15 mouse cellular contexts compared by ENCODE assay signal in the genomic region with DNA sequence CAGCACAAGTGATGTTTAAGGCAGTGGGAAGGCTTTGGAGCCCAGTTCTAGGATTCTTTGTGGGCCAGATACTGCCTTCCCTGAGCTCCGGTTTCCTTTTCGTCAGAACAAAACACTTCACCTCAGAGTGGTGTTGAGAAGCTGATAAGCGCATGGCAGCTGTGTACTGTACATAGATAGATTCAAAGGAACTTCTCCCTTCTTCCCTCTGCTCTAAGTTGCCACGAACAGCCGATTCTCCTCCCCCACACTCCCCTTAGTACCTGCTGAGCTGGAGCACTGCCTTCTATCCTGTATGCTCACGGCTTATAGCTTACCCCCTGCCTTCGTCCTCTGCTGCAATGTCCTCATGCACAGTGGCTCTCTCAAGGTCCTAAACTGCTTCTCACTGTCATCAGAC. TPM values are rescaled to one million over a fixed set of nuclear protein-coding genes. Genes with fewer than 3 reads are reported as not detected.
A peak's percentile ranks its signal among the peaks of the same experiment; 100 is the strongest.
DNase-seq lines count a peak whose midpoint lies in the region; ATAC-seq and TF ChIP-seq lines count a peak whose summit lies in the region.
"Had no signal": no experiment of that assay in that cellular context is flagged by ENCODE, and none has a peak within 500 bp of the region (broad histone marks: within the 10 kb centered on the region; RNA-seq: fewer than 3 reads in every experiment).

No protein-coding gene starts in this region.

- no peak overlapping the region for H3K9ac ChIP-seq in forebrain, embryonic 14.5 days (ENCODE audit: low read length)
- no peak overlapping the region for H3K9ac ChIP-seq in forebrain, embryonic 11.5 days (ENCODE audit: low read length)
- H3K9ac ChIP-seq in hindbrain, embryonic 11.5 days (ENCODE audit: low read depth, low read length), result no peak overlapping the region
- no peak overlapping the region for H3K9ac ChIP-seq in hindbrain, embryonic 14.5 days
- H3K9ac ChIP-seq in MEL (ENCODE audit: control insufficient read depth, low read depth, low read length, poor library complexity, severe bottlenecking), result no peak overlapping the region
- no peak overlapping the region for H3K9ac ChIP-seq in intestine, postnatal 0 days (ENCODE audit: low read depth, low read length)

- no peaks in the 10 kb centered on the region for H3K79me2 ChIP-seq in MEL (ENCODE audit: control insufficient read depth, insufficient read depth, low read length, poor library complexity)

- TF ChIP-seq RAD21 in MEL (IDR thresholded peaks at IDR 0.05; ENCODE audit: low read depth, low read length), result no peak

- peak overlapping the region; percentile 39; the same call in 1 of the 2 replicates for H3K27ac ChIP-seq in forebrain, embryonic 14.5 days (ENCODE audit: low read depth, low read length)
- H3K27ac ChIP-seq in forebrain, embryonic 11.5 days (ENCODE audit: low read depth, low read length), result no peak overlapping the region
- H3K27ac ChIP-seq in hindbrain, embryonic 11.5 days (ENCODE audit: low read depth, low read length), result 0 out of 2 replicates have a peak overlapping the region, but pooled peaks have one; percentile 10
- no peak overlapping the region for H3K27ac ChIP-seq in hindbrain, embryonic 14.5 days
- H3K27ac ChIP-seq in MEL (ENCODE audit: control insufficient read depth, low read depth, low read length), result peak overlapping the region; percentile 26; the same call in 1 of the 2 replicates
- H3K27ac ChIP-seq in intestine, postnatal 0 days (ENCODE audit: low read depth, low read length), result peak overlapping the region; percentile 89
- H3K27ac ChIP-seq: macrophage had no signal

- peaks cover 12% of the 10 kb centered on the region; the same call in 1 of the 2 replicates for H3K4me1 ChIP-seq in forebrain, embryonic 14.5 days (ENCODE audit: control insufficient read depth, insufficient read depth, low read length)
- H3K4me1 ChIP-seq in forebrain, embryonic 11.5 days (replicated peaks; ENCODE audit: control insufficient read depth, insufficient read depth, low read length), result no peaks in the 10 kb centered on the region; the same call in 1 of the 2 replicates
- H3K4me1 ChIP-seq in hindbrain, embryonic 11.5 days (replicated peaks; ENCODE audit: control insufficient read depth, insufficient read depth, low read length), result no peaks in the 10 kb centered on the region
- H3K4me1 ChIP-seq in hindbrain, embryonic 14.5 days (replicated peaks; ENCODE audit: control insufficient read depth, insufficient read depth, low read length), result peaks cover 21% of the 10 kb centered on the region
- H3K4me1 ChIP-seq in MEL (ENCODE audit: control insufficient read depth in 1 of 2, insufficient read depth in 2 of 2, low read length in 2 of 2), result peaks cover 2 to 15% of the 10 kb centered on the region in 2 experiments; a peak in 3 of 4 replicates
- no peaks in the 10 kb centered on the region; the same call in 1 of the 2 replicates for H3K4me1 ChIP-seq in intestine, postnatal 0 days (replicated peaks; ENCODE audit: control insufficient read depth, insufficient read depth, low read length)

- no peaks in the 10 kb centered on the region for H3K27me3 ChIP-seq in forebrain, embryonic 14.5 days (replicated peaks; ENCODE audit: control insufficient read depth, insufficient read depth, low read length)
- H3K27me3 ChIP-seq in forebrain, embryonic 11.5 days (ENCODE audit: control insufficient read depth, insufficient read depth, low read length), result no peaks in the 10 kb centered on the region
- no peaks in the 10 kb centered on the region for H3K27me3 ChIP-seq in hindbrain, embryonic 11.5 days (ENCODE audit: control insufficient read depth, insufficient read depth, low read length)
- H3K27me3 ChIP-seq in hindbrain, embryonic 14.5 days (ENCODE audit: control insufficient read depth, insufficient read depth, low read length), result no peaks in the 10 kb centered on the region
- H3K27me3 ChIP-seq in MEL (ENCODE audit: control insufficient read depth in 1 of 2, insufficient read depth in 2 of 2, low read length in 2 of 2), result no peaks in the 10 kb centered on the region
- no peaks in the 10 kb centered on the region for H3K27me3 ChIP-seq in intestine, postnatal 0 days (replicated peaks; ENCODE audit: control insufficient read depth, insufficient read depth, low read length)

- 62% methylated on average over 7 of the region's 7 CpGs for WGBS in forebrain, embryonic 14.5 days
- WGBS in forebrain, embryonic 11.5 days, result 59% methylated on average over 7 of the region's 7 CpGs
- 68% methylated on average over 7 of the region's 7 CpGs for WGBS in hindbrain, embryonic 11.5 days
- WGBS in hindbrain, embryonic 14.5 days, result 63% methylated on average over 7 of the region's 7 CpGs
- 70% methylated on average over 7 of the region's 7 CpGs for WGBS in intestine, postnatal 0 days

- peak; percentile 69 to 74 for TF ChIP-seq EP300 in MEL (IDR thresholded peaks at IDR 0.05; ENCODE audit: low read depth in 1 of 2, low read length in 2 of 2)

- no peak for DNase-seq in forebrain, embryonic 14.5 days (ENCODE audit: low spot score)
- DNase-seq in forebrain, embryonic 11.5 days (ENCODE audit: low spot score), result no peak
- DNase-seq in hindbrain, embryonic 11.5 days (ENCODE audit: low spot score), result no peak
- DNase-seq in hindbrain, embryonic 14.5 days (ENCODE audit: low spot score), result no peak
- DNase-seq in MEL (ENCODE audit: low read depth, low spot score), result peak; percentile 78
- DNase-seq in urinary bladder, postnatal 4 days (ENCODE audit: low spot score in 2 of 2), result no peak
- no peak for DNase-seq in kidney, postnatal 4 days
- DNase-seq: cerebellum, adult 9-11 months; gastrocnemius, postnatal 25 days; kidney, adult 9 months; thymus, postnatal 14 days had no signal

- no peaks in the 10 kb centered on the region for H3K9me3 ChIP-seq in forebrain, embryonic 14.5 days (replicated peaks; ENCODE audit: control insufficient read depth, low read length)
- no peaks in the 10 kb centered on the region for H3K9me3 ChIP-seq in forebrain, embryonic 11.5 days (ENCODE audit: control insufficient read depth, low read length)
- no peaks in the 10 kb centered on the region for H3K9me3 ChIP-seq in hindbrain, embryonic 11.5 days (ENCODE audit: control insufficient read depth, low read length)
- no peaks in the 10 kb centered on the region for H3K9me3 ChIP-seq in hindbrain, embryonic 14.5 days (ENCODE audit: control insufficient read depth, low read length)
- H3K9me3 ChIP-seq in MEL (replicated peaks; ENCODE audit: insufficient read depth, low read length), result no peaks in the 10 kb centered on the region
- no peaks in the 10 kb centered on the region for H3K9me3 ChIP-seq in intestine, postnatal 0 days (ENCODE audit: control insufficient read depth)

- no peak overlapping the region for H3K4me3 ChIP-seq in forebrain, embryonic 14.5 days (ENCODE audit: low read depth, low read length)
- no peak overlapping the region for H3K4me3 ChIP-seq in forebrain, embryonic 11.5 days (ENCODE audit: low read depth, low read length)
- no peak overlapping the region for H3K4me3 ChIP-seq in hindbrain, embryonic 11.5 days (ENCODE audit: low read depth, low read length)
- no peak overlapping the region for H3K4me3 ChIP-seq in hindbrain, embryonic 14.5 days (replicated peaks; ENCODE audit: low read length)
- no peak overlapping the region for H3K4me3 ChIP-seq in MEL (ENCODE audit: control insufficient read depth in 1 of 2, insufficient read depth in 1 of 2, low read depth in 2 of 2, low read length in 2 of 2)
- no peak overlapping the region for H3K4me3 ChIP-seq in intestine, postnatal 0 days (ENCODE audit: low read depth, low read length)

- TF ChIP-seq CTCF in MEL (IDR thresholded peaks at IDR 0.05 in 2 of 3, conservative IDR thresholded peaks at IDR 0.05 in 1 of 3; ENCODE audit: control insufficient read depth in 1 of 3, insufficient read depth in 1 of 3, low read depth in 2 of 3, low read length in 3 of 3, poor library complexity in 1 of 3, severe bottlenecking in 1 of 3), result no peak
- TF ChIP-seq CTCF in intestine, postnatal 0 days (IDR thresholded peaks at IDR 0.05; ENCODE audit: low read depth), result no peak

- no peak overlapping the region for H3K4me2 ChIP-seq in forebrain, embryonic 14.5 days (ENCODE audit: low read length)
- H3K4me2 ChIP-seq in forebrain, embryonic 11.5 days (ENCODE audit: low read depth, low read length, severe bottlenecking), result no peak overlapping the region
- no peak overlapping the region for H3K4me2 ChIP-seq in hindbrain, embryonic 11.5 days (replicated peaks; ENCODE audit: low read depth, low read length)
- no peak overlapping the region for H3K4me2 ChIP-seq in hindbrain, embryonic 14.5 days (replicated peaks)
- H3K4me2 ChIP-seq in intestine, postnatal 0 days (replicated peaks; ENCODE audit: low read depth), result no peak overlapping the region

- ATAC-seq in forebrain, embryonic 14.5 days, result peak; percentile 10; the same call in 1 of the 2 replicates
- ATAC-seq in forebrain, embryonic 11.5 days (replicated peaks; ENCODE audit: low FRiP score), result no peak
- ATAC-seq in hindbrain, embryonic 11.5 days (ENCODE audit: low FRiP score), result no peak
- ATAC-seq in hindbrain, embryonic 14.5 days (ENCODE audit: low FRiP score), result no peak
- no peak for ATAC-seq in intestine, postnatal 0 days

- peaks cover 17% of the 10 kb centered on the region for H3K36me3 ChIP-seq in forebrain, embryonic 14.5 days (ENCODE audit: control insufficient read depth, insufficient read depth, low read length)
- no peaks in the 10 kb centered on the region for H3K36me3 ChIP-seq in forebrain, embryonic 11.5 days (ENCODE audit: control insufficient read depth, insufficient read depth, low read length)
- H3K36me3 ChIP-seq in hindbrain, embryonic 11.5 days (ENCODE audit: control insufficient read depth, insufficient read depth, low read length), result no peaks in the 10 kb centered on the region
- peaks cover 13% of the 10 kb centered on the region for H3K36me3 ChIP-seq in hindbrain, embryonic 14.5 days (replicated peaks; ENCODE audit: control insufficient read depth, insufficient read depth)
- H3K36me3 ChIP-seq in MEL (ENCODE audit: control insufficient read depth in 1 of 2, insufficient read depth in 2 of 2, low read length in 2 of 2), result peaks cover 0 to 14% of the 10 kb centered on the region in 2 experiments; a peak in 2 of 4 replicates
- peaks cover 7% of the 10 kb centered on the region for H3K36me3 ChIP-seq in intestine, postnatal 0 days (ENCODE audit: control insufficient read depth, insufficient read depth)

- TF ChIP-seq POLR2A in MEL (IDR thresholded peaks at IDR 0.05; ENCODE audit: control insufficient read depth in 1 of 2, insufficient read depth in 1 of 2, low read depth in 1 of 2, low read length in 2 of 2, poor library complexity in 1 of 2), result no peak

RNA-seq across cellular contexts. Expression of gene Guca2a, which starts 4.8 kb away (rescaled TPM):
- not detected in 2 replicates for polyA plus RNA-seq in forebrain, embryonic 14.5 days (2014; fragmentation: Nextera tagmentation; extraction: Ambion mirVana)
- not detected in 2 replicates for polyA plus RNA-seq in forebrain, embryonic 11.5 days (2014; fragmentation: Nextera tagmentation; extraction: Ambion mirVana)
- not detected in 2 replicates for polyA plus RNA-seq in hindbrain, embryonic 11.5 days (2014; fragmentation: Nextera tagmentation; extraction: Ambion mirVana)
- polyA plus RNA-seq in hindbrain, embryonic 14.5 days (2014; fragmentation: Nextera tagmentation; extraction: Ambion mirVana), result not detected in 2 replicates
- total RNA-seq in MEL (2012; rRNA removed), result not detected in 2 replicates
- polyA plus RNA-seq in MEL (2012; ENCODE audit: insufficient read depth in 1 of 2, insufficient read length in 2 of 2, low read depth in 1 of 2, low replicate concordance in 2 of 2, missing spikeins in 1 of 2), result not detected
- polyA plus RNA-seq in intestine, postnatal 0 days (2015; fragmentation: Nextera tagmentation; extraction: Ambion mirVana), result 1,981 and 2,155 TPM in 2 replicates
- total RNA-seq: ES-E14; gastrocnemius, postnatal 25 days had no signal
- polyA plus RNA-seq: limb, embryonic 11.5 days; macrophage had no signal

RNA-seq across cellular contexts. Expression of gene Guca2b, which starts 26.0 kb away (rescaled TPM):
- polyA plus RNA-seq in forebrain, embryonic 14.5 days (2014; fragmentation: Nextera tagmentation; extraction: Ambion mirVana), result not detected in 2 replicates
- polyA plus RNA-seq in forebrain, embryonic 11.5 days (2014; fragmentation: Nextera tagmentation; extraction: Ambion mirVana), result not detected in 2 replicates
- polyA plus RNA-seq in hindbrain, embryonic 11.5 days (2014; fragmentation: Nextera tagmentation; extraction: Ambion mirVana), result not detected in 2 replicates
- not detected in 2 replicates for polyA plus RNA-seq in hindbrain, embryonic 14.5 days (2014; fragmentation: Nextera tagmentation; extraction: Ambion mirVana)
- not detected in 2 replicates for total RNA-seq in MEL (2012; rRNA removed)
- not detected for polyA plus RNA-seq in MEL (2012; ENCODE audit: insufficient read depth in 1 of 2, insufficient read length in 2 of 2, low read depth in 1 of 2, low replicate concordance in 2 of 2, missing spikeins in 1 of 2)
- polyA plus RNA-seq in intestine, postnatal 0 days (2015; fragmentation: Nextera tagmentation; extraction: Ambion mirVana), result 1,738 and 1,809 TPM in 2 replicates
- total RNA-seq: ES-E14; gastrocnemius, postnatal 25 days had no signal
- polyA plus RNA-seq: limb, embryonic 11.5 days; macrophage had no signal

Comparison
In these comparisons a context has a peak if more than half of its experiments do, and no peak if none do; other contexts are left out.
1. H3K27ac ChIP-seq: peak in forebrain, embryonic 14.5 days (single experiment), hindbrain, embryonic 11.5 days (single experiment), MEL (single experiment) and intestine, postnatal 0 days (single experiment); none in forebrain, embryonic 11.5 days (single experiment) and hindbrain, embryonic 14.5 days (single experiment).
2. RNA of gene Guca2a, which starts 4.8 kb away (polyA plus RNA-seq): 1,981 to 2,155 TPM in intestine, postnatal 0 days; not detected in forebrain, embryonic 14.5 days, not detected in forebrain, embryonic 11.5 days, not detected in hindbrain, embryonic 11.5 days, not detected in hindbrain, embryonic 14.5 days and not detected in MEL; every median in the first group is over 1,000 times any median in the second.
3. RNA of gene Guca2b, which starts 26.0 kb away (polyA plus RNA-seq): 1,738 to 1,809 TPM in intestine, postnatal 0 days; not detected in forebrain, embryonic 14.5 days, not detected in forebrain, embryonic 11.5 days, not detected in hindbrain, embryonic 11.5 days, not detected in hindbrain, embryonic 14.5 days and not detected in MEL; every median in the first group is over 1,000 times any median in the second.